Mouse (Mus musculus) left cerebral cortex, adult 11 months (tissue): ENCODE results near the gene Focad.
"Not testable (repeated sequence)": the region's sequence is repeated elsewhere in the genome, so short reads cannot be mapped to it uniquely, and the experiment has no call there.

ENCODE experiments used
- DNase-seq: peaks from one replicate; pipeline ENCODE4 v3.0.0; 2022; ENCODE audit warnings: low spot score

Gene Focad

GRCm38 (mm10) chr4:88307691-88308090 is 213.3 kb downstream of the Focad start:
- no peak for DNase-seq

DNA sequence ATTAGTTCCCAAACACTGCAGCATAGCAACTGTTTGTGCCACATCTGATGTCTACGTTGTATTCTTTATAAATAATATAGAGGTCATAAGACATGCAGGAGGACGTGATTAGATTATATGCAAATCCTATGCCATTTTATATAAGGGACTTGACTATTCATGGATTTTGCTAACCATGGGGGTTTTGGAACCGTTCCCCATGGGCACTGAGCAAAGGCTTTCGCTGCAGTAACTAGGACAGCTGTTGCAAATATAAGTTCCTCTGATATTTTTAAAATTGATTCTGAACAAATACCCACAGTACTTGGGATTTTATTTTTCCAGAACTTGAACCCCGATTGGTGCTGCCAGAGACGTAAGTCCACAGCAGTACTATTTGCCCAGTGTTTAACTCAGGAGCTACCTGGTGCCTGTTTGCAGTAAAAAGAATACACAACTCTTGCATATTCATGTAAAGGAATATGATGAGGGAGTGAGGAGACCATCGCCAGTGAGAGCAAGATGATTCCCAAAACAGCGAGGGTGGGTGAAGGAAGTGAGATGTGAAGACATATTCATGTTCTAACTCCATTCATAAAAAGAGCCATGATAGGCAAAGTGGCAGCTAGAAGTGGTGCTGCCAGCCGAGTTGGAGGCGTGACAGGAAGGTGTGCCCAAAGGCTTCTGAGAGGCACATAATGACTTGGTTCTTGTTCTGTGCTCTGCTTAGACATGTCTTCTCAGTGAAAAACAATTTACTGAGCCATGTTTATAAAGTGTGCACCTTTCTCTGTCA is 214.1 kb downstream of the Focad start:
- no peak for DNase-seq

GRCm38 (mm10) chr4:88309676-88310075 is 215.2 kb downstream of the Focad start:
- no peak for DNase-seq

- DNase-seq: no peak
Measured at GRCm38 (mm10) chr4:88314898-88315297, 220.5 kb downstream of the Focad start.

DNA sequence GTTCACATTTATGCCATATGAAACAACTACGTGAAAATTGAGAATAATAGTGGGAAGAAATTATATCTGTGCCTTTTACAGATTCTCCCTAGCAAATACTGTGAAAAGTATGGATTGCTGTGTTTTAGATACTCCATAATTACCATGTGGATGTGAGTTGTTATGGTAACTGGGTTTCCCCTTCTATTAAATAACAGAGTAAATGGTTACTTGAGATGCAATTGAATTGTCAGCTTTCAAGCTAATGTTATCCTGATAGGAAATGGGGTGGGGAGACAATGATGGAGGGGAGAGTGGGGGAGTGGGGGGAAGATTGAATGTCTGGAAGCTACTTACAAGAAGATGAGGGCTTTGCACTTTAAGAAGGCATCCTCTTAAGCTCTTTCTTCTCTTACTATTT is 225.6 kb downstream of the Focad start:
- no peak for DNase-seq

DNA sequence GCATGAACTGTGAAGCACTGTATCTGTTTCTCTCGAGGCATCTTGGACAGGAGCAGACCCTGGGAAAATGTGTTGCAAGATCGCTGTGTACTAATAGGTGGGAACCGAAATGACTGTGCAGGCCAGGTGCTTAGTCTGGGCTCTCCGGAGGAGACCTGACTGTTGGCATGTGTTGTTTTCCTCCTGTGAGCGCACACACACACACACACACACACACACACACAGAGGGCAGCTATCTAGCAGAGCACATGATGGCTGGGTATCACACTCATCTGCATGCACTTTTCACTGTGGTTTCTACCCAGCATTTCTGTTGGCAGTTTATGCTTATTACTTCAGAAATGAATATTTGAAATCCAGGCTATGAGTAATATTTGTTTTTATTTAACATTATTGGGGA is 231.0 kb downstream of the Focad start:
- DNase-seq: no peak

DNA sequence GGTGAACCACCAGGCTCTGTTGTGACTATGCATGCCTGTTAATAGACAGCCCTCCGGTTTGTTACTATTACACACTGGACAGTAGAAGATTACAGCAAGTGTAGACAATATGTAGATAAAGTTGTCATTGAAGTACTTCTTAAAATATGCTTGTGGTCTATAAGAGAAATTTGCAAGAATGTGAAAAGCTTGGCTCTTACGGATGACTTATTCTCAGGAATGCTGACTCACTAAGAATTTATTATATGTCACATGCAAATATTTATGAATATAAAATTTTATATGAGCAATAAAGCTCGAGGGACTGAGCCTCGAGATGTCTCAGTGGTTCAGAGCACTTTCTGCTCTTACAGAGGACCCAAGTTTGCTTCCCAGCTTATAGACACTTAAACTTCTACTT is 240.1 kb downstream of the Focad start:
- DNase-seq: no peak

DNA sequence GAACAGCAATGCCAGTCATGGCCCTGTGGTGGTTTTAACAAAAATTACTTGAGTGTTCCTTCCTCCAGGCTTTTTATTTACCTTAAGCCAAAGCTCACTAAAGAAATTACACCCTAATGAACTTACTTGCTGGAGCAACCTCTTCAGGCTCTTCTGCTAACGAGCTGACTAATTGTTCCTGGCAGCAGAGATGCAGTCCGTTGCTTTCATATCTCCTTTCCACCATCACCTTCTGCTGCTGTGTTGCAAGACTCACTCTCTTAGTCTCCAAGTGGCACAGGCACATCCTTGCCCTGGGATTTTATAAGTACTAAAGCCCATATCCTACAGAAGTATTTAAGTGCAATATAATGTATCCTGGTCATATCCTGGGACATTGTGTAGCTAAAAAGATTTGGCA is 242.3 kb downstream of the Focad start:
- DNase-seq: no peak

DNA sequence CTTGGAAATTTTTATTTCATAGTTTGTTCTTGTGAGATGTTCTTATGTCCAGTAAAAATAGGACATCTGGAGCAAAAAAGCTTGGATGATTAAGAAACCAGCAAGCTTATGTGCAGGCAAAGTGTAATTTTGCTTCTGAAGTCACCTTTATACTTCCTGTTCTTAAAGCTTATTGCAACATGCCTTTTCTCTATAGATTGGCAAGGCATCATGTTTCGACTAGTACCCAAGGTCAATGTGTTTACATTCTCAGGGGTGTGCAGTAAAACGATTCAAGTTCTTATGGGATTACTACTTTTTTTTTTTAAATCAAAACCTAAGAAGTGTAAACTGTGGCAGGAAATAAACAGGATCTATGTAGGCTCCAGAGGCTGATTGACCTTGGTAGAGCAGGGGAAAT is 242.9 kb downstream of the Focad start:
- DNase-seq: no peak

GRCm38 (mm10) chr4:88338130-88338529 is 243.7 kb downstream of the Focad start:
- no peak for DNase-seq

- DNase-seq: no peak
Measured at GRCm38 (mm10) chr4:88344468-88344867, 250.0 kb downstream of the Focad start.

- no peak for DNase-seq
Measured at GRCm38 (mm10) chr4:88345065-88345464, 250.6 kb downstream of the Focad start.

GRCm38 (mm10) chr4:88345938-88346337 is 251.5 kb downstream of the Focad start:
- DNase-seq: no peak

DNA sequence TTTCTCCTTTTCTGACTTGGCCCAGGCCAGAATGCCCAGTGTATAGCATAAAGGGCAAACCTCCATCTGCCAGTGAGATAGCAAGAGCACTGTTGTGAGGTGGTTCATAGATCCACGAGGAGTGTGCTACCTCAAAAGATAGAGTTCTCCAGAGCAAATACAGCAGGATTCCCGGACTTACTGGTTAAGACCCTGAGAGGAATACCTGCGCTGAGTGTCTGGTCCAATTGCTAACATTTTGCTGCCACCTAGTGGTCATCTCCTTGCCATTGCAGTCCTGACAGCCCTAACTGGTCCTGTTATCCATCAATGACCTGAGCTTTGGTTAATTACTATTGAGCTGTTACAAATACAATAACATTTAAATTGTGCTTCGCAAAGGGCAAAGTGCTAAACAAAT is 256.5 kb downstream of the Focad start:
- peak; percentile 61 for DNase-seq

DNA sequence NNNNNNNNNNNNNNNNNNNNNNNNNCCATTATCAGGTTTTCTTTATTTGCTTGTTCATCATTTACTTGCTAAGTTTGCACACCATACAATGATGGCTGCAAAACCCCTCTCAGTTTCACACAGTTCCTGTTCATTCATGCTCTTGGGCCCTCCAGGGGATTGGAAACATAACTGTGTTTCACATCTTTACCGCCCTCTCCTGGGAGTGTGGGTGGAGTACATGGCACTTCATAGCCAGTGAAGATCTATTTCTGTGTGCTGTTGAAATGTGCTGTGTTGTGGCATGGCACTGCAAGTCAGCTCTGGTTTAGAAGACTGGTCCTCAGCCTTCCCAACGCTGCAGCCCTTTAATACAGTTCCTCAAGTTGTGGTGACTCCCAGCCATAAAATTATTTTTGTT is 262.2 kb downstream of the Focad start:
- no peak for DNase-seq

- no peak for DNase-seq
Measured at GRCm38 (mm10) chr4:88357431-88357830, 263.0 kb downstream of the Focad start.

DNA sequence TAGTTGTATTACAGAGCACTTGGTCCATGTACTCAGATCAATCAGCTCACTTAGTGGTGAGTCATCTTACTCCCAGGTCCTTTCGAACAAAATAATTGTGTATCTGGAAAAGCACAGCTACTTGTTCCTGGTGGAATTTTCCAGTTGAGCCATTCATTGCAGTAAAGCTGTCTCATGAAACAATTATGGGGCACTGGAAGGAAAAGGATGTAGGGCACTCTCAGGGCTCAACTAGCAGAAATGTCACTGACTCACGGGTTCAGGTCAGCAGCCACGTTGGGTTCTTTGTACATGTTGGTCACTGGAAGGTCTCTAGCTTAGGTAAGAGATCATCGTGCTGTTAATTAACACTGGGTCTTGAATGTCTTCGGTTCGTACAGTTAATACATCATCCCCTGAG is 275.5 kb downstream of the Focad start:
- DNase-seq: no peak

DNA sequence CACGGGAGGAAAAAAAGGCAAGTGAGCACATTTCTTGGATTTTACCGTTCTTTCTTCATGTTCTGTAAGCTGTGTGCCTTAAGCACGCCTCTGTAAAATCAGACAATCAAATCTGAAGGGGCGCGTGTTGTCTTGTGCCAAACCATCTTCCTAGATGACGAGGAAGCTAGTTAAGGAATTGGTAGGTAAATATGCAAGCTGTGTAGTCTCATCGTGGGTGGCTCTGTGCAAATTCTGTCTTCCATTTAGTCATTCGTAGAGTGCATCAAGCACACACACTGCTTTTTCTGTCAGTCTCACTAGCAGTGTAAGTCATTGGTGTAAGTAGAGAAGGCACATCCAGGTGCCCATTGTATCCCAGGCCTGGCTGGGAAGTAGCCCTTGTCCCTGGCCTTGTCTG is 276.4 kb downstream of the Focad start:
- DNase-seq: no peak

- DNase-seq: no peak
Measured at GRCm38 (mm10) chr4:88372293-88373224, 278.1 kb downstream of the Focad start.

- DNase-seq: no peak
Measured at GRCm38 (mm10) chr4:88390036-88390435, 295.6 kb downstream of the Focad start.

- not testable (repeated sequence) for DNase-seq
Measured at GRCm38 (mm10) chr4:88390596-88390995, 296.2 kb downstream of the Focad start.

- DNase-seq: no peak
Measured at GRCm38 (mm10) chr4:88395717-88396116, 301.3 kb downstream of the Focad start.

- DNase-seq: no peak
Measured at GRCm38 (mm10) chr4:88396995-88397521, 302.6 kb downstream of the Focad start.
